Mouse (Mus musculus) neutrophil, adult 65 days (primary cell): ENCODE data around the gene Cpb2. TPM values are rescaled to one million over a fixed set of nuclear protein-coding genes. Genes with fewer than 3 reads are reported as not detected.

Experiments
- total RNA-seq: library from RNA; stranded (reverse); gene quantifications from 2 replicates; pipeline ENCODE4 v1.2.4, GENCODE M21; 2023

Cpb2 gene
- not detected in 2 replicates for total RNA-seq

DNA sequence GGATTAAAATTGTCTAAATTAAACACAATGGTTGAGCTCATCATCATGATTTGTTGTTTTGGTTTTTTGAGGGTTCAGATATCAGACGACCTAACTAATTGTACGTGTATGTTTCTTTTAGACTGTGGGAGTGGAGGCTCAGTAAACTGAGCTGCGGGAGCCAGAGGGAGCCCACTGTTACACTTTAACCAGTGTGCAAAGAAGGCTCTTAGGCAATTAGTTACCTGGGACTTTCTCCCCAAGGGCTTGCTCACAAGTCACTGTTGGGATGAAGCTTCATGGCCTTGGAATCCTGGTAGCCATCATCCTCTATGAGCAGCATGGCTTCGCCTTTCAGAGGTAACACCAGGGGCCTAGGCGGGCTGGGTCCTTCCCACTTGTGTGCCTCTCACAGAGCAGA is at the start of gene Cpb2:
Gene Cpb2, plus strand, starts transcription at position 201 of the 400 bp plus-strand sequence.

DNA sequence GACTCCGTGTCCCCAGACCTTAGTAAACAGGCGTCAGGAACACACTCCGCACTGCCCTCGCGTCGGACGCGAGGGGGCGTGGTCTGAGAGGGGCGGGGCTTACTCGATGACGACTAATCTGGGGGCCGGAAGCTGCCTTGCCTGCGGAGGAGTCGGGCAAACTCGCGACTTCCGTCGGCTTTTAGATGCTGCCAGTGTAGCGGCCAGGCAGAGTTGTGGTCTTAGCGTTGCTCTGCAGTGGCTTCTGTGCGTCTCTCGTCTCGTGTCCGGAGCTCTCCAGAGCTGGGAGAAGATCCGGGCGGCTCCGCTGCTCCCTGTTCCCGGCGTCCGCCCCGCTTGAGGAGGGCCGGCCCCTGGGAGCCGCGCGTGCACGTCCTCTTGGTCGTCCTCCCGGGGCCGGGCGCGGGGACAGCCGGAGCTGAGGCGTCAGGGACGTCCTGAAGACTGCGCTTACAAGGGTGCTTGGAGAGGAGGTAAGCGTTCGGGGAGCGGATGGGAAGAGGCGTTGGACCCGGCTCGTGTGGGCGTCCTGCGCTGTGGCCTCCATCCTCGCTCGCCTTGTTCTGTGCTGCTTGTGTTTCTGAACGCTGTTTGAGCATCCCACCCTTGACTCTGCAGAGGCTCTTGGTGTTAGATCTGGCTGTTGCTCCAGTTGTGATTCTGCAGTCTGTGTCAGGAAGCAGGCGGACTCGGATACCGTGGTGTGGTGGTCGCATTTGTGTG is 42.3 kb downstream of the Cpb2 start, which contains the start of gene Zc3h13:
Gene Zc3h13, plus strand, starts transcription at position 181 of the 723 bp plus-strand sequence.

Other genes starting within 250 kb of the Cpb2 start
- gene Rubcnl, start 226.3 kb upstream of the Cpb2 start, total RNA-seq: 18.7 and 19.5 TPM in 2 replicates
- gene Lrrc63, start 111.4 kb upstream of the Cpb2 start, total RNA-seq: 0.25 and 0.29 TPM in 2 replicates
- gene Lcp1, start 111.2 kb upstream of the Cpb2 start, total RNA-seq: 1,546 and 1,555 TPM in 2 replicates
- gene Zc3h13, start 42.1 kb downstream of the Cpb2 start, total RNA-seq: 31.3 and 55.4 TPM in 2 replicates
- not detected in 2 replicates for gene Siah3, start 213.7 kb downstream of the Cpb2 start, total RNA-seq